Mouse (Mus musculus) lung, embryonic 16.5 days (tissue): ENCODE data around the gene Rgs9bp. TPM values are rescaled to one million over a fixed set of nuclear protein-coding genes. Genes with fewer than 3 reads are reported as not detected.
"Not testable (repeated sequence)": the region's sequence is repeated elsewhere in the genome, so short reads cannot be mapped to it uniquely, and the experiment has no call there.

Experiments
- ATAC-seq: fragments of 200-750 bp; cut with Nextera tagmentation; 2 replicates; pipeline ENCODE4 v1.8.0; 2017; ENCODE audit warnings: low read depth, mild to moderate bottlenecking, moderate library complexity
- H3K27ac ChIP-seq: fragments of 300-500 bp; sonication (generic); 2 replicates; pipeline ENCODE4 v1.5.1; 2014; ENCODE audit warnings: mild to moderate bottlenecking, control low read depth, low read length
- H3K27me3 ChIP-seq: fragments of 300-500 bp; sonication (generic); 2 replicates; pipeline ENCODE4 v1.6.1; 2014; ENCODE audit warnings: low read depth, low read length, mixed read lengths; ENCODE audit not compliant: control insufficient read depth, insufficient read depth
- H3K36me3 ChIP-seq: fragments of 300-500 bp; sonication (generic); 2 replicates; pipeline ENCODE4 v1.6.1; 2014; ENCODE audit warnings: low read length; ENCODE audit not compliant: control insufficient read depth, insufficient read depth
- H3K4me1 ChIP-seq: fragments of 300-500 bp; sonication (generic); replicated peaks from 2 replicates; pipeline ENCODE4 v1.6.1; 2014; ENCODE audit warnings: low read length, mixed read lengths; ENCODE audit not compliant: control insufficient read depth, insufficient read depth
- H3K4me2 ChIP-seq: fragments of 300-500 bp; sonication (generic); 2 replicates; pipeline ENCODE4 v1.6.1; 2014; ENCODE audit warnings: low read depth, low read length, control low read depth
- H3K4me3 ChIP-seq: fragments of 300-500 bp; sonication (generic); 2 replicates; pipeline ENCODE4 v1.5.1; 2014; ENCODE audit warnings: mild to moderate bottlenecking, low read length, control low read depth
- H3K9ac ChIP-seq: fragments of 300-500 bp; sonication (generic); 2 replicates; pipeline ENCODE4 v1.6.1; 2014; ENCODE audit warnings: low read length, control low read depth
- H3K9me3 ChIP-seq: fragments of 300-500 bp; sonication (generic); 2 replicates; pipeline ENCODE4 v1.6.1; 2016; ENCODE audit warnings: low read length; ENCODE audit not compliant: control insufficient read depth
- WGBS: fragments of 180-500 bp; shearing (Covaris S2); extraction: QIAGEN DNeasy Blood & Tissue Kit; methylation state at CpG from one replicate; pipeline ENCODE4 v1.1.7; 2014; 5-methylcytosine and 5-hydroxymethylcytosine counted together
- polyA plus RNA-seq: library from polyadenylated mRNA; unstranded; fragments of >200 nt; fragmentation: Nextera tagmentation; extraction: Ambion mirVana; gene quantifications from 2 replicates; pipeline ENCODE4 v1.2.1, GENCODE M21; 2015

The Rgs9bp gene
- polyA plus RNA-seq, 1 experiment from 2014 or later = 0.06 TPM

DNA sequence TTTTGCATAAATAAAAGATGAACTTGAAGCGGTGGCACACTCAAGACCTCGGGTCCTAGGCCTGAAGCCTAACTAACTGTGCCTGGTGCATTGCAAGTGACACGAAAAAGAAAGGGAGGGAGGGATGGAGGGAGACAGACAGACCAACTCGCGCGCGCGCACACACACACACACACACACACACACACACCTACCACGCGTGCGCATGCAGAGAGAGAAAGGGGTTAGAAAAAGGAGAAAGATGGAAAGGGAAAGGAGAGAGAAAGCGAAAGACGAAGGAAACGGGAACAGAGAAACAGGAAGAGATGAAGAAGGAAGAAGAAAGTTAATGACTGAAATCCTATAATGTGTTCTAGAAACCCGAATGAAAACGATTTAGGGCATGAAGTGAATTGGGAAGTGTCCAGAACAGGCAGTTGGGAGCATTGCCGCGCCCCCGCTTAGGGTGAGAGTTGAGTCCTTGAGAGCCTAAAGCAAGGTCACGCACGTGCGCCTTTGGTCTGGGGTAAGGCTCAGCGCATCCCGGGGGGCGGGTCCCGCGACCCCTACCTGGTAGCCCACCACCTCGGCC is 30.7 kb downstream of the Rgs9bp start:
- Histone ChIP-seq H3K27me3 (no peaks in the 10 kb centered on the region), H3K4me1 (peaks cover 4% of the 10 kb centered on the region; the same call in 1 of the 2 replicates), H3K27ac (peak overlapping the region; percentile 97), H3K9ac (peak overlapping the region; percentile 95), H3K4me3 (peak overlapping the region; percentile 83), H3K36me3 (peaks cover 7% of the 10 kb centered on the region), H3K9me3 (no peaks in the 10 kb centered on the region), H3K4me2 (peak overlapping the region; percentile 99)
- WGBS = 4% methylated on average over 28 of the region's 28 CpGs
- ATAC-seq = peak; percentile 46

DNA sequence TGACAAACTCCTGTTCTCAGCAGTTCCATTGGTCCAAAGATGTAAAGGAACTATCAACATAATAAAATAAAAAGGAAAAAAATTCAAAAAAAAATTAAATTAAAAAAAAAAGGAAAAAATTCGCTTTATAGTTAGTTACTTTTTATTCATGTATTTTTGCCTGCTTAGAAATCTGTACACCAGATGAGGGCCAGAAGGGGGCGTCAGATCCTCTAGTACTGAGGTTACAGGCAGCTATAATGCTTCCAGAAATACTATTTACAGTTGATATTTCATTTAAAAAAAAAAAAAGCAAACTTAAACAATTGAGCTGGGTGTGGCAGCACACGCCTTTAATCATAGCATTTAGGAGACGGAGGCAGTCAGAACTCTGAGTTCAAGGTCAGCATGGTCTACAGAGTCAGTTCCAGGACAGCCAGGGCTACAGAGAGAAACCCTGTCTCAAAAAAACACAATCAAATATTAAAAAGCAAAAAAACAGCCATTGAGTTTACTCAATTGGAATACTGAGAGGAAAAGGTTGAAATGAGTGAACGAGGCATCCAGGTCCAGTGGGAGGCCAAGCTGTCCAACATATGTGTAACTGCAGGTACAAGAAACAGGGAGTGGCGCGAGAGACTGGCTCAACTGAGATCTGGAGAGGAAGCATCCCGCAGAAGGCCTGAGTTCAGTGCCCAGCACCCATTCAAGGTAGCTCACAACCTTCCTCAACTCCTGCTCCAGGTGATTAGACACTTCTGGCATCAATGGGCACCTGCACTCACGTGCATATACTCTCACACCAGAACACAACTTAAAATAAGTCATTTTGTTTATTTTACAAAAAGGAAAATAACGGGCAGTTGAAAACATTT is 31.4 kb downstream of the Rgs9bp start:
- no peak overlapping the region for H3K9ac ChIP-seq
- H3K27ac ChIP-seq = no peak overlapping the region
- H3K4me2 ChIP-seq = peak overlapping the region; percentile 99

DNA sequence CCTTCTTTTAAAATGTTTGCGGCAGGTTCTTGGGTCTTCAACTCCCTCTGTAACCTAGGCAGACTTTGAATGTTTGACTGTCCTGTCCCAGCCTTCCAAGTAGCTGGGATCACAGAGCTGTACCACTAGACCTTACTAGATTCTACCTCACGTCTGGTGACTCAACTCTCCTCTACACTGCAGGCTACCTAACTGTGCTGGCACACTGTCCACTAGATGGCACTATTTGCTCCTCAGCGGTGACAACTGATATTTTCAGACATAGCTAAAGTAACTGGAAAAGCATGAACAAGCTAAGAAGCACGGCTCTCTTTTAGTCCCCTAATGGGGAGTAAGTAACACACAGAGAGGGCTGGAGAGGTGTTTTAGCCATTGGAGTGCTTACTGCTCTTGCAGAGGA is 39.5 kb downstream of the Rgs9bp start:
- no peak overlapping the region for H3K27ac ChIP-seq
- no peak overlapping the region for H3K4me3 ChIP-seq
- H3K9ac ChIP-seq = no peak overlapping the region
- no peaks in the 10 kb centered on the region for H3K4me1 ChIP-seq
- no peaks in the 10 kb centered on the region for H3K27me3 ChIP-seq
- H3K4me2 ChIP-seq = no peak overlapping the region
- WGBS = 27% methylated on average over 4 of the region's 4 CpGs
- peak; percentile 54; the same call in 1 of the 2 replicates for ATAC-seq
- no peaks in the 10 kb centered on the region for H3K9me3 ChIP-seq
- peaks cover 12% of the 10 kb centered on the region for H3K36me3 ChIP-seq

More for the DNA sequence above, 31.4 kb downstream of the Rgs9bp start:
- peak overlapping the region; percentile 83 for H3K4me3 ChIP-seq
- H3K27me3 ChIP-seq = no peaks in the 10 kb centered on the region
- peaks cover 4% of the 10 kb centered on the region; the same call in 1 of the 2 replicates for H3K4me1 ChIP-seq
- no peaks in the 10 kb centered on the region for H3K9me3 ChIP-seq
- WGBS = 56% methylated on average over 10 of the region's 10 CpGs
- H3K36me3 ChIP-seq = peaks cover 9% of the 10 kb centered on the region
- no peak for ATAC-seq

DNA sequence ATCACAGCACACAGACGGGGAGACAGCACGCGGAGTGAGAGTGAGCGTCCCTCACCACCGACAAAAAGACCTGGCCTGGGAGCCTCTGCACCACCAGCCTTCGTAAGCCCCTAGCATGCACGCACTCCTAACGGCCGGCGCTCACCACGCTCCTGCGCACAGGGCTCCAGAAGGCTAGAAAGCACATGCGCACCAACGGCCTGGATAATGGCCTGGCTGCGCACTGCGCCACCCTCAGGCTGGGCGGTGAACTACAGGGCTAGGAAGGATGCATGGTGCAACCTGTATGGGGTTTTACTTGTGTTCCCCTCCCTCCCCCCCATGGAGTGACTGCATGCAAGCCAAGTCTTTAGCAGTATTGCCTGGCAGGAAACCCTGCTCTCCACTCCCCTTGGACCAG is 47.8 kb downstream of the Rgs9bp start, which contains the start of gene Tdrd12:
Tdrd12 (minus strand) TSS at position 184 of the 400 bp plus-strand sequence.
- H3K4me3 ChIP-seq = no peak within 1 kb of the TSS
- H3K27me3 ChIP-seq = no peaks in the 10 kb centered on the region
- ATAC-seq = no peak
- no peaks in the 10 kb centered on the region for H3K9me3 ChIP-seq
- no peaks in the 10 kb centered on the region for H3K36me3 ChIP-seq
- WGBS = 91% methylated on average over 17 of the region's 17 CpGs
- H3K4me2 ChIP-seq = no peak within 1 kb of the TSS
- H3K27ac ChIP-seq = no peak within 1 kb of the TSS
- no peak within 1 kb of the TSS for H3K9ac ChIP-seq
- no peaks in the 10 kb centered on the region for H3K4me1 ChIP-seq

DNA sequence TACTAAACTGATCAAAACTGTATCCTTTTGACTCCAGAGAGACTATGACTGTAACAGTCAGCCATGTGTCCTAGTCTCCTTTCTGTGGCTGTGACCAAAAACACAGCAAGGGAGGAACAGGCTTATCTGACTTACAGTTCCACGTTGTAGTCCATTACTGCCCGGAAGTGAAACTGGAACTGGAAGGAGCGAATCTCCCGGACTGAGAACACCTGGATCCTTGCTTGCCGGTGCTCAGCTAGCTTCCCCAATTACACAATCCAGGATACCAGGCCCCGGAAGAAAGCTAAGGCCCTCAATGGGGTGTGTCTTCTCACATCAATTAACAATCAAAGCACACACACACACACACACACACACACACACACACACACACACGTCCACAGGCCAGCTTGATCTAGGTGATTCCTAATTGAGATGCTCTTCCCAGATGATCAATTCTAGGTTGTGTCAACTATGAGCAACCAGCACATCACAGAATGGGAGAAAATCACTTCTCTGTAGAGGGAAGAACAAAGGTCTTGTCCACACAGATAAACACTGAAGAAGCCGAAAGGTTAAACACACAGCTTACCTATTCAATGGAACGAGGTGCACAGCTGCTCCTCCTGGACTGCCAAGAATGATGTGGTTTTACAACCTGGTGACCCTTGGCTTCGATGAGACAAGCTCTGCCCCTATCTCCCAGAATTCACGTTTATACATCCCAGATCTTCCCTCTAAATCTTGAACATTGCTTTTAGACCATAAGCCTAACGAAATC is 49.5 kb downstream of the Rgs9bp start:
- Histone ChIP-seq H3K36me3 (no peaks in the 10 kb centered on the region), H3K9me3 (no peaks in the 10 kb centered on the region), H3K27me3 (no peaks in the 10 kb centered on the region), H3K9ac (no peak overlapping the region), H3K27ac (no peak overlapping the region), H3K4me1 (no peaks in the 10 kb centered on the region), H3K4me3 (no peak overlapping the region), H3K4me2 (no peak overlapping the region)
- no peak for ATAC-seq
- 46% methylated on average over 12 of the region's 12 CpGs for WGBS

DNA sequence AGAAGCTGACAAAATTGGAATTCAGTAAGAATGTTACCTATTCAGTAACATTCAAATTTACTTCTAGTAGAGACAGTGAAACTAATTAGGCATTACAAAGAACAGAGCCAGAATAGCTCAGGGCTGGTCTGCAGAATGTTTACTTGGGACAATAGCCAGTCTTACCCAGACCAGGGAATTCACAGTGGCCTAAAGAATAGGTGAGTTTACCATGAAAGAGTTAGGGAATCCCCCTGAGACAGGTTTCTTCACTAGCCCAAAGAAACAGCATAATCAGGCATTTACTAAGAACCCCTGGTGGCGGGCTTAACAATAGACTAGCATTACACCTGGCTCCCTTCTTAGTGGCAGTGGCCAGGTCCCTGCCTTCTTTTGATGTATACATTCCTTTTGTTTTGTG is 54.8 kb downstream of the Rgs9bp start:
- not testable (repeated sequence) for H3K4me3 ChIP-seq, H3K27me3 ChIP-seq, H3K36me3 ChIP-seq, H3K4me2 ChIP-seq, H3K4me1 ChIP-seq, H3K9me3 ChIP-seq, H3K27ac ChIP-seq, ATAC-seq, H3K9ac ChIP-seq
- 64% methylated on average over 1 of the region's 1 CpGs for WGBS

DNA sequence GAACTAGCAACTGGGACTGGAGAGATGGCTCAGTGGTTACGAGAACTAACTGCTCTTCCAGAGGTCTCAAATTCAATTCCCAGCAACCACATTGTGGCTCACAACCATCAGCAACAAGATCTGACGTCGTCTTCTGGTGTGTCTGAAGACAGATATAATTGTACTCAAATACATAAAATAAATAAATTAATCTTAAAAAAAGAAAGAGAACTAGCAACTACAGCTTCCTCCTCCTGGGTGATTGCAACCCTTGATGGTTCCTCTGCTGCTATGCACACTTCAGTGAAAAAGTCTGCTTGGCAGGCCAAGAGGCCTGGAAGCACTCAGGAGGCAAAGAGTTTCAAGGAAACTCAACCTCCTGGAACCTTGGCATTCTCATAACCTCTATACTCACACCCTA is 55.4 kb downstream of the Rgs9bp start:
- H3K4me2 ChIP-seq = no peak overlapping the region
- H3K9me3 ChIP-seq = no peaks in the 10 kb centered on the region
- 70% methylated on average over 3 of the region's 3 CpGs for WGBS
- no peak overlapping the region for H3K4me3 ChIP-seq
- H3K4me1 ChIP-seq = no peaks in the 10 kb centered on the region
- no peaks in the 10 kb centered on the region for H3K36me3 ChIP-seq
- H3K9ac ChIP-seq = no peak overlapping the region
- no peak for ATAC-seq
- H3K27ac ChIP-seq = no peak overlapping the region
- no peaks in the 10 kb centered on the region for H3K27me3 ChIP-seq
